Mouse (Mus musculus) forebrain, embryonic 15.5 days (tissue): ENCODE data around the gene Lman2l. TPM values are rescaled to one million over a fixed set of nuclear protein-coding genes. Genes with fewer than 3 reads are reported as not detected.

Source experiments
- ATAC-seq: fragments of 200-750 bp; cut with Nextera tagmentation; replicated peaks from 2 replicates; pipeline ENCODE4 v1.8.0; 2017; ENCODE audit warnings: mild to moderate bottlenecking, moderate TSS enrichment, moderate library complexity
- H3K27ac ChIP-seq: fragments of 300-500 bp; sonication (generic); replicated peaks from 2 replicates; pipeline ENCODE4 v1.5.1; 2015; ENCODE audit warnings: mild to moderate bottlenecking, inconsistent platforms
- H3K27me3 ChIP-seq: fragments of 300-500 bp; sonication (generic); 2 replicates; pipeline ENCODE4 v1.6.1; 2015; ENCODE audit warnings: inconsistent platforms
- H3K36me3 ChIP-seq: fragments of 300-500 bp; sonication (generic); 2 replicates; pipeline ENCODE4 v1.6.1; 2015; ENCODE audit warnings: mild to moderate bottlenecking, inconsistent platforms
- H3K4me1 ChIP-seq: fragments of 300-500 bp; sonication (generic); 2 replicates; pipeline ENCODE4 v1.6.1; 2015; ENCODE audit warnings: inconsistent platforms
- H3K4me2 ChIP-seq: fragments of 300-500 bp; sonication (generic); replicated peaks from 2 replicates; pipeline ENCODE4 v1.6.1; 2015; ENCODE audit warnings: mild to moderate bottlenecking, inconsistent platforms
- H3K4me3 ChIP-seq: fragments of 300-500 bp; sonication (generic); 2 replicates; pipeline ENCODE4 v1.5.1; 2015; ENCODE audit warnings: mild to moderate bottlenecking, inconsistent platforms
- H3K9ac ChIP-seq: fragments of 300-500 bp; sonication (generic); replicated peaks from 2 replicates; pipeline ENCODE4 v1.6.1; 2015; ENCODE audit warnings: mild to moderate bottlenecking, inconsistent platforms
- H3K9me3 ChIP-seq: fragments of 300-500 bp; sonication (generic); 2 replicates; pipeline ENCODE4 v1.6.1; 2016; ENCODE audit warnings: inconsistent platforms
- WGBS: fragments of 180-500 bp; shearing (Covaris S2); methylation state at CpG from one replicate; pipeline ENCODE4 v1.1.7; 2015; ENCODE audit warnings: mixed read lengths; 5-methylcytosine and 5-hydroxymethylcytosine counted together
- polyA plus RNA-seq: library from polyadenylated mRNA; unstranded; fragments of >200 nt; fragmentation: Nextera tagmentation; extraction: Ambion mirVana; gene quantifications from 2 replicates; pipeline ENCODE4 v1.2.1, GENCODE M21; 2015

The Lman2l gene
- polyA plus RNA-seq, 1 experiment from 2014 or later = 66.3 TPM

DNA sequence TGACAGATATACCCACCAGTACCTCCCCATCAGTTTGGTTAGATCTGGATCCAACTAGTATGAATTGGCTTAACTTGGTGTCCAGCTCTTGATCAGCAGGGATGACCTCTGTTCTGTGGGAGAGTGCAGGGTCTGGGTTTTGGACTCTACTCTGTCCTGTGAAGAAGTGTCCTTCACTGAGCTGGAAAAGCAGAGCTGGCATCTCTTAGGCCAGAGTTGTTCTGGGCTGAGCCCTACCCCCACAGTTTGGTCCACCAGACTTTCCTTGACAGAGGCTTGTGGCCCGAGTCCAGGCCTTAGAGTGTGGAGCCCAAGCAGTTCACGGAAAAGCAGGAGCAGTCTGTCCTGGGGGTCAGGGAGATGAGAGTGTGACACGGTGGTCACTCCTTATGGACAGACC lies 29.6 kb upstream of the Lman2l start:
- no peak overlapping the region for H3K4me3 ChIP-seq

GRCm38 (mm10) chr1:36473211-36473780 lies 28.2 kb upstream of the Lman2l start:
- Histone ChIP-seq H3K9me3 (no peaks in the 10 kb centered on the region), H3K4me2 (peak overlapping the region; percentile 58), H3K4me3 (peak overlapping the region; percentile 5; the same call in 1 of the 2 replicates), H3K4me1 (peaks cover 67% of the 10 kb centered on the region), H3K27me3 (no peaks in the 10 kb centered on the region; the same call in 1 of the 2 replicates), H3K27ac (no peak overlapping the region), H3K36me3 (no peaks in the 10 kb centered on the region), H3K9ac (no peak overlapping the region)
- 80% methylated on average over 10 of the region's 10 CpGs for WGBS
- no peak for ATAC-seq

More for the DNA sequence above, 29.6 kb upstream of the Lman2l start:
- Histone ChIP-seq H3K4me2 (peak overlapping the region; percentile 58), H3K9me3 (no peaks in the 10 kb centered on the region), H3K27ac (no peak overlapping the region), H3K4me1 (peaks cover 69% of the 10 kb centered on the region), H3K9ac (no peak overlapping the region), H3K36me3 (no peaks in the 10 kb centered on the region), H3K27me3 (no peaks in the 10 kb centered on the region; the same call in 1 of the 2 replicates)
- WGBS = 58% methylated on average over 3 of the region's 3 CpGs
- no peak for ATAC-seq

DNA sequence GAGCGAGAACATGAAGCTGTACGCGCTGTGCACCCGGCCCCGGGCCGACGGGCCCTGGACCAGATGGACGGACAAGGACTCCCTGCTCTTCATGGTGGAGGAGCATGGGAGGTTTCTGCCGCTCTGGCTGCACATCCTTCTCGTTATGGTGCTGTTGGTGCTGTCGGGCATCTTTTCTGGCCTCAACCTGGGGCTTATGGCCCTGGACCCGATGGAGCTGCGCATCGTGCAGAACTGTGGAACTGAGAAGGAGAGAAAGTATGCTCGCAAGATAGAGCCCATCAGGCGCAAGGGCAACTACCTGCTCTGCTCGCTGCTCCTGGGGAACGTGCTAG lies 27.0 kb upstream of the Lman2l start:
- Histone ChIP-seq H3K4me2 (peak overlapping the region; percentile 58), H3K9me3 (no peaks in the 10 kb centered on the region), H3K36me3 (no peaks in the 10 kb centered on the region), H3K27ac (no peak overlapping the region), H3K27me3 (no peaks in the 10 kb centered on the region; the same call in 1 of the 2 replicates), H3K9ac (peak overlapping the region; percentile 80), H3K4me3 (peak overlapping the region; percentile 79), H3K4me1 (peaks cover 56% of the 10 kb centered on the region)
- 12% methylated on average over 18 of the region's 18 CpGs for WGBS
- ATAC-seq = no peak; the same call in 1 of the 2 replicates

- no peaks in the 10 kb centered on the region; the same call in 1 of the 2 replicates for H3K27me3 ChIP-seq
- peak within 1 kb of the TSS; percentile 79 for H3K4me3 ChIP-seq
- H3K4me2 ChIP-seq = peak within 1 kb of the TSS; percentile 58
- WGBS = under 1% methylated on average over 89 of the region's 98 CpGs
- H3K9ac ChIP-seq = peak within 1 kb of the TSS; percentile 80
- peak within 1 kb of the TSS; percentile 58 for H3K27ac ChIP-seq
- H3K9me3 ChIP-seq = no peaks in the 10 kb centered on the region
- peak; percentile 89 for ATAC-seq
- peaks cover 55% of the 10 kb centered on the region for H3K4me1 ChIP-seq
- H3K36me3 ChIP-seq = no peaks in the 10 kb centered on the region
These were observed 26.4 kb upstream of the Lman2l start, which contains the start of gene Cnnm4 for GRCm38 (mm10) chr1:36471181-36472105. Gene Cnnm4 (plus strand): TSS chr1:36471620.

DNA sequence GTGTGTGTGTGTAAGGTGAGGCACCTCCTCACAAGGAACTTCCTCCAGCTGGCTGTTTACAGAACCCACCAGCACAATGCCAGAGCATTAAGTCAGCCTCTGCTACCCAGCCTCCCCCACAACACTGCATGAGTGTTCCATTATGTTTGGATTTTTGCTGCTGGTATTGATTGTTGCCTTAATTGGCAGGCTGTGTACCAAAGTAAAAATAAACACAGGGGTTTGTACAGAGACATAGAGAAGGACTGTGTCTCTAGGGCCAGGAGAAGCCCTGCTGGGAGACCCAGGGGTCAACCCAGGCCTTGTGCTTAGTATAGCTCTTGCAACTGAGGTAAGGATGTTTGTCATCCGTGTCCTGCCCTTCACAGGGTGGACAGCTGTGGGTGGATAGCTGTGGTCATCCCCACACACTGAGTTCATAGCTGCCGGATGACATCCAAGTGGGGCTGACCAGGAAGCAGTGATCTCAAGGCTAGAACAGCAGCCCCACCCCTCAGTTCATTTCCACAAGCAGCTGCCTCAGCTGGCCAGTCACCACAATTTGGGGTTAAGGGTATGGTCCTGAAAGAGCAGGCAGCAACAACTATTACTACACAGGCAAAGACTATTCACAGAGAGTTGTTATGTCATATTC lies 24.9 kb upstream of the Lman2l start:
- H3K27me3 ChIP-seq = no peaks in the 10 kb centered on the region; the same call in 1 of the 2 replicates
- H3K36me3 ChIP-seq = no peaks in the 10 kb centered on the region
- H3K4me1 ChIP-seq = peaks cover 40% of the 10 kb centered on the region
- ATAC-seq = no peak
- no peak overlapping the region for H3K9ac ChIP-seq
- 73% methylated on average over 2 of the region's 2 CpGs for WGBS
- no peak overlapping the region for H3K4me2 ChIP-seq
- H3K9me3 ChIP-seq = no peaks in the 10 kb centered on the region
- H3K27ac ChIP-seq = no peak overlapping the region
- H3K4me3 ChIP-seq = no peak overlapping the region

DNA sequence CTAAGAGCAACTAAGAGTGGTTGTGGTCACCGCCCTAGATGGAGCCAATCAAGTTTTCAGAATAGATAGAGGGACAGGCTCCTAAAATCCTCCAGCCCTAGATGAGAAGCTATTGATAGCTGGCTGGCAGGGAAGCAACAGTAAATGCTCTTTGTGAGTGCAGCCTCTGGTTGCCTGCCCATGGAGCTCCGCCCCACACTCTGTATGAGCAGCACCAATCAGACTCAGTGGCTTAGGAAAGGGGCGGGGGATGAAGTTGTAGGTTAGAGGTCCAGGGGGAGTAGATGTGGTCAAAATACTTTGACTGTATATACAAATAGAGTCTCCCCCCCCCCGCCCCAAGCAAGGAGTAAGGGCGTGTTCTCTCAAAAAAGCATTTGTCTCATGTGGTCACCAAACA lies 22.4 kb upstream of the Lman2l start:
- Histone ChIP-seq H3K9ac (no peak overlapping the region), H3K4me1 (peaks cover 17% of the 10 kb centered on the region), H3K4me3 (no peak overlapping the region), H3K27ac (no peak overlapping the region), H3K27me3 (no peaks in the 10 kb centered on the region; the same call in 1 of the 2 replicates), H3K36me3 (no peaks in the 10 kb centered on the region), H3K9me3 (no peaks in the 10 kb centered on the region), H3K4me2 (no peak overlapping the region)
- ATAC-seq = no peak
- 52% methylated on average over 5 of the region's 5 CpGs for WGBS

DNA sequence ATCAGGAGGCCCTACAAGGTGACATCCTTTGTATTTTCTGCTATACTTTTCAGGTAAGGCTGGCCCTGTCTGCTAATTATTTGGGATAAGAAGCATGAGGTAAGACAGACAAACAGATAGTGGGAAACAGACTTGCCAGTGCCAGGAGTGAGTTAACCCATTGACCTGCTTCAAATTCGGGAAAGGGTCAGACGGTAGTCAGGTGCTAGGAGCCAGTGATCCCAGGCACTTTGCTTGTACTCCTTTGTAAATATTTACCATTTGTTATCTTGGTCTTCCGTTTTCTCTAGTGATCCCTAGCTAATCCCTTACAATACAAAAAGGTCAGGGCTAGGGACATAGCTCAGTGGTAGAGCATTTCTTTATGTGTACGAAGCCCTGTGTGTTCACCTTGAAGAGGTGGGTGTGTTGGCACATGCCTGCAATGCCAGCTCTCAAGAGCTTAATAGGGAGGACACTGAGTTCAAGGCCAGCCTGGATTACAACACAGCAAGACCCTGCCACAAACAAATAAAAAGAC lies 20.6 kb upstream of the Lman2l start:
- H3K4me1 ChIP-seq = peaks cover 5% of the 10 kb centered on the region
- no peak overlapping the region for H3K27ac ChIP-seq
- WGBS = 87% methylated on average over 4 of the region's 4 CpGs
- no peak for ATAC-seq
- no peak overlapping the region for H3K4me3 ChIP-seq
- H3K9ac ChIP-seq = no peak overlapping the region
- H3K4me2 ChIP-seq = no peak overlapping the region
- no peaks in the 10 kb centered on the region for H3K36me3 ChIP-seq
- no peaks in the 10 kb centered on the region; the same call in 1 of the 2 replicates for H3K27me3 ChIP-seq
- no peaks in the 10 kb centered on the region; the same call in 1 of the 2 replicates for H3K9me3 ChIP-seq

DNA sequence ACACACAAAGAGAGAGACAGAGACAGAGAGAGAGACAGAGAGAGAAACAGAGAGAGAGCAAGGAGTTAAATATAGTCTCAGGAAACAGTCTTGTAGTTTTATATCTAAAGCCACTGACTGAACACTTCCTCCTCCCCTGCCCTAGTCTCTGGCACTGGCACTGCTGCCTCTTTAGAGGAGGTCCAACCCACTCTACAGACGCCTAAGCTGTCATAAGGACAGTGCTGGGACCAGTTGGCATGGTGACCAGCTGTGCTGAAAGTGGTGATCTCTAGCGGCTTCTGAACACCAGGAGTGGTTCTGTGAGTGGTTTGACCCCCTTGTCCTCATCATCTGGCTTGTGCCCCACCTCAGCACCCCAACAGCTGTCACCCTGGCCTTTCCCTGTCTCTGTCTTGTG lies 16.8 kb upstream of the Lman2l start:
- Histone ChIP-seq H3K36me3 (no peaks in the 10 kb centered on the region), H3K4me1 (no peaks in the 10 kb centered on the region), H3K27me3 (no peaks in the 10 kb centered on the region), H3K9me3 (no peaks in the 10 kb centered on the region; the same call in 1 of the 2 replicates), H3K4me3 (no peak overlapping the region), H3K4me2 (no peak overlapping the region), H3K9ac (no peak overlapping the region), H3K27ac (no peak overlapping the region)
- 58% methylated on average over 2 of the region's 2 CpGs for WGBS
- no peak for ATAC-seq

DNA sequence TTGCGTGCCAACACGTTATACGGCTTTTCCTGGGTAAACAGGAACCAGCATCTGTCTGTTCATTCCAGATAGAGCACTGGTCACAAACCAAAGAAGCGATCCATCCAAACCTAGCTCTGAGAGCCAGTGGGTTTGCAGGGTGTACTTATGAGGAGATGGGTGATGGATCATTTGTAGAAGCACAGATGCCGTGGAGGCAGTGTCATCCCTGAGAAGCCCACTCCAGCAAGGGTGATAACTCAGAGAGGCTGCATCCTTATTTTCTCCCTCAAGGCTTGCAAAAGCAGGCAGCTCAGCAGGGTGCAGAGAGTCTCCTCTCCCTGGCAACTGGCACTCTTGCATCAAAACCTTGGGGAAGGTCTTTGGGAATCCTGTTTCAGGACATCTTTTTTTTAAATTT lies 13.1 kb upstream of the Lman2l start:
- ATAC-seq = no peak
- H3K27ac ChIP-seq = no peak overlapping the region
- no peaks in the 10 kb centered on the region for H3K4me1 ChIP-seq
- 78% methylated on average over 5 of the region's 5 CpGs for WGBS
- no peaks in the 10 kb centered on the region for H3K36me3 ChIP-seq
- no peak overlapping the region for H3K9ac ChIP-seq
- H3K9me3 ChIP-seq = no peaks in the 10 kb centered on the region; the same call in 1 of the 2 replicates
- no peaks in the 10 kb centered on the region for H3K27me3 ChIP-seq
- H3K4me3 ChIP-seq = no peak overlapping the region
- H3K4me2 ChIP-seq = no peak overlapping the region

- no peaks in the 10 kb centered on the region for H3K4me1 ChIP-seq
- no peak overlapping the region for H3K4me2 ChIP-seq
- no peaks in the 10 kb centered on the region for H3K27me3 ChIP-seq
- no peak for ATAC-seq
- H3K27ac ChIP-seq = no peak overlapping the region
- no peaks in the 10 kb centered on the region; the same call in 1 of the 2 replicates for H3K9me3 ChIP-seq
- 52% methylated on average over 7 of the region's 7 CpGs for WGBS
- no peaks in the 10 kb centered on the region for H3K36me3 ChIP-seq
- no peak overlapping the region for H3K4me3 ChIP-seq
- H3K9ac ChIP-seq = no peak overlapping the region
These were observed 12.4 kb upstream of the Lman2l start for GRCm38 (mm10) chr1:36457388-36458014.

- WGBS = 86% methylated on average over 6 of the region's 6 CpGs
- ATAC-seq = no peak
- no peaks in the 10 kb centered on the region for H3K27me3 ChIP-seq
- H3K27ac ChIP-seq = no peak overlapping the region
- no peak overlapping the region for H3K4me2 ChIP-seq
- no peak overlapping the region for H3K4me3 ChIP-seq
- H3K36me3 ChIP-seq = no peaks in the 10 kb centered on the region
- no peaks in the 10 kb centered on the region for H3K9me3 ChIP-seq
- no peaks in the 10 kb centered on the region for H3K4me1 ChIP-seq
- no peak overlapping the region for H3K9ac ChIP-seq
These were observed 9.2 kb upstream of the Lman2l start for GRCm38 (mm10) chr1:36454055-36454815.
